Mouse (Mus musculus): ENCODE results near the gene Mapk8ip3.
A peak's percentile ranks its signal among the peaks of the same experiment; 100 is the strongest.
"Not testable (repeated sequence)": the region's sequence is repeated elsewhere in the genome, so short reads cannot be mapped to it uniquely, and the experiment has no call there.

Mapk8ip3 gene

DNA sequence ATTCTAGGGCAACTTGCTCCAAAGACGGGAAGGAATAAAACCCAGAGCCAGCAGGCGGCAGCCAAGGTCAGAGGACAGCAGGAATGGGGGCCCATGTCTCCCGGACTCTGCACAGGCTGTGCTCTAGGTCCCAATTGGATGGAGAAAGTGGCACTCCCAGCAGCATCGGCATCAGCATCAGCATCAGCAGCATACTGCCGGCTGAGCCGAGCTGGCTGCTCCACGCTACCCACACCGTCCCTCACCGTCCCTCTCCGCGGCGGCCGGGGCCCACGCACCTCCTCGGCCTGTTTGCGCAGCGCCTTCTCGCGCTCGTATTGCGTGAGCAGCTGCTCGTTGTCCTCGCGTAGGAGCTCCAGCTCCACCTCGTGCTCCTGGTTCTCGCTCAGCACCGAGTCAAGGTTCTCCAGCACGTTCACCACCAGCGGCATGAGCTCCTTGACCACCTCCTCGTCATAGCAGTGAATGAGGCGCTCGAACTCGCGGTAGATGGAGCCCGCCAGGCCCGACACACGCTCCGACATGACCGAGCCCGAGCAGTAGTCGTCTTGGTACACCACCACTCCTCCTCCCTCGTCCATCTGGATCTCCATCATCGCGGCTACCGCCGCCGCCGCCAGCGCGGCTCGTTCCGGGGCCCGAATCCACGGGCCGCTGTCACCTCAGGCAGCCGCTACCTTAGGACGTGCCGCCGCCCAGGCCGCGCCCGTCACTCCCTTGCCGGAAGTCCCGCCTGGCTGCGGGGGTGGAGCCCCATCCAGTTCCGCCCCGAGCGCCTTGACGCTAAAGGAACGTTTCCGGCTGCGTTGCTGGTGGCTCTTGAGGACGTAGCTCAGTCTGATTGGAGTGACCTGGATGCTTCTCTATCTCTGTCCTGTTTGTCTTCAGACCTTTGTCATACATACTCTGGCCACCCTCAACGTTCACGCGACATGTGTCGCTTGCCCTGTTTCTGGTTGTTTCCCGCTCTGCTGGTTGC, at the start of gene Mapk8ip3:
Mapk8ip3 (minus strand) TSS at position 719 of the 979 bp plus-strand sequence.
- peak; percentile 97 for DNase-seq (ENCODE audit: low read depth, low spot score)

DNA sequence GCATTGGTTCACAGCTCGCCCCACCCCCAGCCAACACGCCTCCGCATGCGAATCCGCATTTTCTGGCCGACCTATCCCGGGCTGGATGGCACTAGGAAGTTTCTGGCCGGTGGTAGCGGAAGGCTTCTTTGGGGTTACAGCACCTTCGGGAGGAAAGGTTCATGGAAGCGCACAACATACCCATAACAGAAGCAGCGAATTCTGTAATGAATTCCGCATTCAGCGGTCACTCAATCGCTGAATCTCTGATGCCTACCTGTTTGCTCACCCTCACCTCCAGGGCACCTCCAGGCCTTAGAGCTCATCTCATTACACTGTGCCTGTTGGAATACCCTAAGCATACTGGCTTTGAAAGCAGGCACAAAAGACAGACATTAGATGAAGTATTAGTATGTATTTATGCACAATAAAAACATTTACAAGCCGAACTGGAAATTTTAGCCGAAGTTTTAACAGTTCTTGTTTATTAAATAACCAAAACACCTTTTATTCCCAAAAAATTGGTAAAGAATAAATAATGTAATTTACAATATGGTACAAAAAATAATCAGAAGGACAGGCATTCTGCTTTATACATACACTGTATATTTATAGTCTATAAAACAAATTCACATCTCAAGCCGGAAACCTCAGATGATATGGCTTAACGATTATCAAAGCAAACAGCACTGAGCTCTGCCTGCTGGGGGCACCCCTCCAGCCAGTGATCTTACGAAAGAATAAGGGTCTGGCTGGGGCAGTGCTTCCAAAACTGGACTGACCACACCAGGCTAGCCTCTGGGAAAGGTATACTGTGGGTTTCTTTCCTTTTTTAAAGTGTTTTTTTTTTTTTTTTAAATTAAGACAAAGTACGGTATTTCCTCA, 24.3 kb upstream of the Mapk8ip3 start:
- DNase-seq (ENCODE audit: low read depth, low spot score) = no peak

DNA sequence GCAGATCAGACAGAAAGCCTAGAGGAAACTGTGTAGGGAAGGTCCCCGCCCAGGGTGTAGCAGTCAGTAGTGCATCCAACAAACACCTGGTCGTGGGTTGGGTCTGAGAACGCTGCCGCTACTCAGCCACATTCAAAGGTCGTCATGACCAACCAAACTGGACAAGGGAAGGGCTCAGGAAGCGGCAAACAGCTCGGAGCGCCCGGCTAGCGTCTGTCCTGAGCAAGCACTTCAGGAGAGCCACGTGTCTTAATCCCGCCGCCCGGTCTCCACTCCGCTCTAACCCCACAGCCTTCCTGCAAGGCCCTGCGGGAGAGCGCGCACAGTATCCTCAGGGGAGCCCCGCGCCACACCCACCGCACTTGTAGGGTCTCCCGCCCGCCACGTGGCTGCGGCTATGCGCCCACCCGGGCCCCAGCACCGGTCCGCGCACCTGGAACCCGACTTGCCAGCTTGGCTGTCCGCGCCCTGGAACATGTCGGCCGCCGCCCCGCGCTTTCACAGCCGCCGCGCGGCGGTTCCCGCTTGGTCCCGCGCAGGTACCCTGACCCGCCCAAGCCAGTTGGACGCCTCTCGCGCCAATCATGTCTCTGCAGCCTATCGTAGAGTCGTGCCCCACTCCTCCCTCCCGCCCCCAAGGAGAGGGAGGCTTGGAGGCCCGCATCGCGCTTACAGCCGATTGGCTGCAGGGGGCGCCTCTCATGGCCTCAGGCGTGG, 23.5 kb upstream of the Mapk8ip3 start, which contains the start of gene Jpt2:
Jpt2 (minus strand) TSS at position 555 of the 717 bp plus-strand sequence.
- peak; percentile 100 for DNase-seq (ENCODE audit: low read depth, low spot score)

DNA sequence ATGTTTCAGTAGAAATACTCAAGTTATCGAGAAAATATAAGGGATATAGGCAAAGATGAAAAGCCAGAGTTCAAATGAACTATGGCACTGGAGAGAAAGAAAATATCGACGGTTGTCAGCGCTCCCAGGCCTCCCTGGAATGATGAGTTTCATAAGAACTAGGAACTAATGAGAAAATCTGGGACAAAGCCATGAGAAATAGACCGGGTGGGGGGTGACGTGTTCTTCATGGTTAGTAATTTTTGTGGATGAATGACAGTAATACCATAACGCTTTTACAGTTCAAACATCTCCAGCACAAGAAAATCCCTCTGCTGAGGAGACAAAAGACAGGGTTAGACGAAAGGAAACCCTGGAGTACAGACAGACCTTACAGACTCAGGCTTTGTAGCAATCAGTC, 22.6 kb upstream of the Mapk8ip3 start:
- DNase-seq (ENCODE audit: low read depth, low spot score) = no peak

DNA sequence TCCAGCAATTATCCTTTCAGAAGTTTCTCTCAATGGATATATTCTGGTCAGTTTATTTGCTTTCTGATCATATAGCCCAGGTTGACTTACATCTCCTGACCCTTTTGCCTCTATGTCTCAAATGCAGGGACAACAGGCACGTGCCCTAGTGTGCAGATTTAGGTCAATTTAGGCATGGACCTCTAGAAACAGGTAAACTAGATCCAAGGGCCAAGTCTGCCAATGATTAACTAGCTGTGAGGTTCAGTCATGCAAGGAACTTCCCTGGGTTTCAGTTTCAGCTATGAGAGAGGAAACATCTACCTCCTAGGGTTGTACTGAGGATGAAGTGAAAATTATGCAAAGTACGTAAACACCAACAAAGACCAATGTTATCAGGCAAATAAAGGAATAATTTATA, 16.5 kb upstream of the Mapk8ip3 start:
- DNase-seq (ENCODE audit: low read depth, low spot score) = no peak

DNA sequence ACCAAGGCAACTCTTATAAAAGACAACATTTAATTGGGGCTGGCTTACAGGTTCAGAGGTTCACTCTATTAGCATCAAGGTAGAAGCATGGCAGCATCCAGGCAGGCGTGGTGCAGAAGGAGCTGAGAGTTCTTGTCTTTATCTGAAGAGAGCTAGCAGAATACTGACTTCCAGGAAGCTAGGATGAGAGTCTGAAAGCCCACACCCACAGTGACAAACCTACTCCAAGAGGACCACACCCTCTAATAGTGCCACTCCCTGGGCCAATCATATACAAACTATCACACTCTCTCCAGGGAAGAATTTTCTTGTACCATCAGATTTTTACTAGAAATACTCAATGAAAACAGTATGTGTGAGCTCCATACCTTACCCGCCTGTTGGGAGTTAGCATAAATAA, 13.9 kb upstream of the Mapk8ip3 start:
- DNase-seq (ENCODE audit: low read depth, low spot score) = peak; percentile 28

DNA sequence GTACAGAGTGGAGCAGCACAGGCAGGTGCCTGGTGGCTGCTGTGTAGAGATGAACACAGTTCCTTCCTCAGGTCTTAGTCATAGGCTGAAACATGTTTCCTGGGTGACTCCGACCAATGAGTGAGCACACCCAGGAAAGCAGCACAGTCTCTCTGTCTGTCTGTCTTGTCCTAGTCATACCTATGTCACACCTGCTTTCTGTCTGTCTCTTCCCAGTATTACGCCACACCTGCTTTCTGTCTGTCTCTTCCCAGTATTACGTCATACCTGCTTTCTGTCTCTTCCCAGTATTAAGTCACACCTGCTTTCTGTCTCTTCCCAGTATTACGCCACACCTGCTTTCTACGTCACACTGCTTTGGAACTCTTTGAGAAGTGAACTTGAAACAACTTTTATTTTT, 11.4 kb upstream of the Mapk8ip3 start:
- DNase-seq (ENCODE audit: low read depth, low spot score) = no peak

DNA sequence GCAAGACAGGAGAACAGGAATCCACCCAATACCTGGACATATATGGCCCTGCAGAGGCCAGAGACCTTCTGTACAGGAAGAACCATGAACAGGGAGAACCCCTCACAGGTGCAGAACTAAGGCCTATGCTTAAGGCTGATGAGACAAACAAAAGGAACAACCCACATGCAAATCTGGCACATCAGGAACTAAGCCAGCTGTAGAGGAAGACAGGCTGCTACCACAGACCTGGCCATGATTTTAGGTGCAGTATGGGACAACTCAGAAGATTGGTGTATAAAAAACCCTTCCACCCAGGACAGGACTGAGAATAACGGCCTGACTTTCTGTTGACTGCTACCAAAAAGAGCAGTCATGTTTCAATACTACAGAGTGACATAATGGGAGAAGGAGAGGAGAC, 6.8 kb upstream of the Mapk8ip3 start:
- not testable (repeated sequence) for DNase-seq (ENCODE audit: low read depth, low spot score)

DNA sequence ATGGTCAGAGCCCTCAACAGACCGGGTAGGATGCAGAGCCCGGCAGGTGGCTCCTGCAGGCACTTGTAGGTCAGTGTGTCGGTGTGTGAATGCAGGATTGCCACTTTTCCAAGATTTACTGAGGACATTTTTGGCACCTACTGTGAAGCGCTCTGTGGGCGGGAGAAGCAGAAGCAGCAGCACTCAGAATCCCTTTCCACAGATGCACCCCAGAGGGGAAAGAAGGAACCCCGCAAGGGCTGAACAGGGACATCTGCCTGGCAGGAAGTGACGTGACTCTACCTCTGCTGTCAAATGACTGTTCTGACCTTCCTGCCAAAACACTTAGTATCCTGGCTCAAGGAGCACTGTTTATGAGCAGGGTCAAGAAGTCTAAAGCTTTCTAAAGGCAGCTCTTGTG, 6.3 kb upstream of the Mapk8ip3 start:
- no peak for DNase-seq (ENCODE audit: low read depth, low spot score)

DNA sequence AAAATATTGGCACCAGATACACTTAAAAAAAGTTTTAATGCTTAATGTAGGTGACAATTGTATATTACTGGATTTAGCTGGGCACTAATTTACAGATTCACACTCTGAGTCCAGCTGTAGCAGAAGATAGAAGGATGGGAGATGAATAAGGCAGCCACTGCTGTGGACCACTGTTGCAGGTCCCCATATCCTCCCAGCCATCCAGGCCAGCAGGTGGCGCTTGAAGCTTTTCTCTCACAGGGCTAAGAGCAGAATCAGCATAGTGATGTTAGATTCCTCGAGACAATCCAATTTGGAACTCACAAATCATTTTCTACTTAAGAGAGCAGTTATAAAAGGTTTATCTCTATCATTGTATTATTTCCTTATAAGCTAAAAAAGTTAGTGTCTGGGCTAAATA, 5.7 kb upstream of the Mapk8ip3 start:
- DNase-seq (ENCODE audit: low read depth, low spot score) = peak; percentile 55

DNA sequence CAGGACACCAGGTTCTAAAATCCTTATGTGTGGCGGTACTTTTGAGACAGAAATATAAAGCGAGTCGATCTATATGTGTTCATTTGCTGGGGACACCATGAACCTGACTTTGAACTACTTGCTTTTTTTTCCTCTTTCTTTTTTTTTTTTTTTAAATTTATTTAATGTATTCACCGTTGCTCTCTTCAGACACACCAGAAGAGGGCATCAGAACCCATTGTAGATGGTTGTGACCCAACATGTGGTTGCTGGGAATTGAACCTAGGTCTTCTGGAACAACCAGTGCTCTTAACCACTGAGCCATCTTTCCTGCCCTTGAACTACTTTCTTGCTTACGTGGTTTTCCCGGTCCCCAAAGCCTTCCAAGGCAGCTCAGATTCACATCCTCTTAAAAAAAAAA, 489 bp upstream of the Mapk8ip3 start:
- DNase-seq (ENCODE audit: low read depth, low spot score) = no peak

DNA sequence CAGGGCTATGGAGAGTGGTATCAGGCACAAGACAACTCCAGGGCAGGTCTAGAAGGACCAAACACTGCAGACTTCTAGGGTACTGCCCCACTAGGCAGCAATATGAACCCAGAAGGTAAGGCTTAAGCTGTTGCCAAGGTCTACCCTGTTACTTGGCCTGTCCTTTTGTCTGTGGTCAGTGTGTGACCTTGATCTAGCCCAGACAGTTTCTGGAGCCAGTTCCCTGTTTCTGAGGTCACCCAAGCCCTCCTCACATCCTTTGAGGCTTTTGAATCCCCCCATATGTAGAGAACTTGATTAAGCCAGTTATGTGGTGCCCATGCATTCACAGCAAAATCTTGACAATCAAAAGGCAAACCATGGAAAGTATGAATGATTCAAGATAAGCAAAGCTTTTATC, 1.1 kb downstream of the Mapk8ip3 start:
- DNase-seq (ENCODE audit: low read depth, low spot score) = no peak

DNA sequence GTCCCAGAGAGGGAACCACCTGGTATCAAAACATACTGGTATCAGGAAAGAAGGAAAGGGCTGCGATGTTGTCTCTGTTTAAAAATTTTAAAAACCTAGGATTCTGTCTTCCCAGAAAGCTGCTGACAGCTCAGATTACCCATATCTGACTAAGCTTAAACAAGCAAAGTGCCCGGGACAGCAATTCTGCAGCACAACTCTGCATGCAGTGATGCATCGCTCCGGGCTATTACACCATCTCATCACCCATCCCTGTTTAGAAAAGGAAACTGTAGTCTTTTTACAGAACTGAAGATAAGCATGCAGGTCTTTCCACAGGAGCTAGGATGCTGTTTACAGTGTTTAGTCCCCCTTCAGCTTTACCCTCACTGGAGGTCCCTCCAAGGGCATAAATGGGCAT, 1.9 kb downstream of the Mapk8ip3 start:
- no peak for DNase-seq (ENCODE audit: low read depth, low spot score)

DNA sequence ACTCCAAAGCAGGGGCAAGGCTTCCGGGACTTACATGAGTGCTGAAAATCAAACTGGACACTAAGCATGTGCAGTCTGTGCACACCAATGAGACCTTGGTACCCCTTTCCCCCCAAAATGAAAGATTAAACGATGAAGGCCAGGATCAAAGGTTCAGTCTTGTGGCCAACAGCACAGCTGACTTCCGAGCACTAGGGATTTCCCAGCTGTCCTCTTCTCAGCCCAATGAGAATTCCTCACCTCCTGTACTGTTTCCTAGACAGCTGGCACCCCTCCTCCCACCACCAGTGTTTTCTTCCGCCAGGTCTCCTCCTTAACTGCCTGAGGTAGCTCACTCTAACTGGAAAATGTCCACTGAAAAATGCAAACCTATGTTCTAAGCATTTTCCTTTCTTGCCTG, 3.6 kb downstream of the Mapk8ip3 start:
- no peak for DNase-seq (ENCODE audit: low read depth, low spot score)

DNA sequence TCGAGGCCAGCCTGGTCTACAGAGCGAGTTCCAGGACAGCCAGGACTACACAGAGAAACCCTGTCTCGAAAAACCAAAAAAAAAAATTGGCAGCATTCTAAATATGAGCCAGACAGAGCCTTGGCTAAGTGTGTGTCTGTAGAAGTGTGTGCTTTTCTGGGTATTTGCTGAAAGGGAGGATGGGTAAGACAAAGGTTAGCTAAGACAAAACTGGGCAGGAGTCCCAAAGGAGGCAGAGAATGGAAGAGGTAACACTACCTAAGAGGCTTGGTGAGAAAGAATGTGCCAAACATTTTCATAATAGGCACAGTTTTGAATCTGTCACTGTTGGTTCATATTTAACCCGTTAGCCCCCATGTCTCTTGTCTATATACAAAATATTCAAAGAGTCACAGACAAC, 4.3 kb downstream of the Mapk8ip3 start:
- DNase-seq (ENCODE audit: low read depth, low spot score) = no peak

DNA sequence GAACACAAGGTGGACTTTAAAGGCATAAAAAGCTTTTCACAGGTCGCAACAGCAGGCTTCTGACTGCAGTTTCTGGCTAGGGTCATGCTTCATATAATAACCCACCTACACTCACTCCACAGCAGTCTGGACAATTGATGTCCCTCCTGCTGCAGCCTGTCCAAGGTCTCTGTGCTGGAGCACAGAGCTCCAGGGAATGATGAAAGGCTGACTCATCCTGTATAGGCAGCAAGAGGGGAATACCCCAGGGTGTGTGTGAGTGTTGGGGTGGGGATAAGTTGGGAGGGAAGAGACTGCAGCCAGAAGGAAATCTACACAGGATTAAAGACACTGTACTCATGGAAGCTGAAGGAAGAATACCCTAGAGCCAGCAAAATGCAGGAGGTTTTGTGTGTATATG, 7.3 kb downstream of the Mapk8ip3 start:
- no peak for DNase-seq (ENCODE audit: low read depth, low spot score)

DNA sequence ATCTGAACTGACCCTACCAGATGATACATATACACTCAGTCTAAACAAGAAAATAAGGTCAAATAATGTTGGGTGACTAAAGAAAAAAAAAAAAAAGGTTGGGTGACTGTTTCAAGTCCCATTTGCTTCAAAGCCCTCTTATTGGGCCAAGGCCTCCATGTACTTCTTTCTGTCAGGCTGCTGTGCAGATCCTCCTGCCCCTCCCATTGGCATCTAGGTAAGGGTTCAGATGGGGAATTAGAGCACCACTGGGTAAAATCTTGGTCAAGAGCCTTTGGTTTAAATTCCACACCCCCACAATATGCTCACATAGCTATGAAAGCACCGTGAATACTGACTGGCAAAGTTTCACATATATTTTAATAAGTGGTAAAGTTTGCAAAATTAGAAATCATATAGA, 13.5 kb downstream of the Mapk8ip3 start:
- DNase-seq (ENCODE audit: low read depth, low spot score) = no peak

DNA sequence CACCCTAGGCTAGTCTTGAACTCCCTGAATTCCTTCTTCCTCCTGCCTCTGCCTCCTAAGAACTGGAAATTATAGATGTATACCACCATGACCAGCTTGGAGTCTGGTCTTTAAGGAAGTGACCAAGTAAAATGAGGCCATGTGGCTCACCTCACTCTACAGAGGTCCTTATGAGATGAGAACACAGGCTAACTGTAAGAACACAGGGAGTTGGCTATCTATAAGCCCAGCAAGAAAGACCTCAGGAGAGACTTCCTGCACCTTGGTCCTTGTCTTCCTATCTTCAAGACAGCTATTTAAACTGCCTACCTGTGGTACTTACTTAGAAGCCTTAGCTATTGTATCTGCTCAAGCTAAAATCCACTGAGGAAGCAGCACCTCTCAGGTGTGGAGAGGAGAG, 22.8 kb downstream of the Mapk8ip3 start:
- no peak for DNase-seq (ENCODE audit: low read depth, low spot score)

DNA sequence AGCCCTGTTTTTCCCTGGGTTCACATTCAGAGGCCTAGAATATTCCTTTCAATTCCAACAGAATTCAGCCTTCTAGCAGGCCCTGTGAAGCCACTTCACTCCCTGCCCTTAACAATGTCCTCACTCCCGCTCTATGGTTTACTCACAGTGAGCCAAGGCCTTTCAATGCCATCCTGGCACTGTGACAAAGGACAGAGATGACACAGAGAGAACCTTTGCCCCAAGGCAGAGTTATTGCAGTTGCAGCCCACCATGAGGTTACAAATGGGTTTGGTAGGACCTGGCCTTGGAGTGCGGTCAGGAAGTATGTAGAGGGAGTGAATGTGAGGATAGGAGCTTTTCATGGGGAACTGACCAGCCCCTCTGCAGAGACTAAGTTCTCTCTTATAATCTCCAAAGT, 29.2 kb downstream of the Mapk8ip3 start:
- no peak for DNase-seq (ENCODE audit: low read depth, low spot score)

DNA sequence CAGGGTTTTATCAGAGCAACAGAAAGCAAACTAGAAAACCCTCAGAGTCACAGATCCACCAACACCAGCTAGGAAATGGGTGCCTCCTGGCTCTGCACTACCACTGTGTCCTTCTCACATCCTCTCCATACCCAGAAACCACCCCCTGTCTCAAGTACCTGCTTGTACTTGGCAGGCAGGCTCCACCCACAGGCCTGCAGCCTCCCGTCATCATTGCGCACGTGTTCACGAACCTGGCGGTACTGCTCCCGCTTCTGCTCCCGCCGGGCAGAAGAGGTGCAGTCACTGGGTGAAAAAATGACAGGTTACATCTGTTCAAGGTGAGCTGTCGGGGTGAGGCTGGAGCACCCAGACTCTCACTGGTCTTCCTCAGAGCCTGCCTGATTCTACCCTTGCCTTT, 33.0 kb downstream of the Mapk8ip3 start:
- DNase-seq (ENCODE audit: low read depth, low spot score) = peak; percentile 59

DNA sequence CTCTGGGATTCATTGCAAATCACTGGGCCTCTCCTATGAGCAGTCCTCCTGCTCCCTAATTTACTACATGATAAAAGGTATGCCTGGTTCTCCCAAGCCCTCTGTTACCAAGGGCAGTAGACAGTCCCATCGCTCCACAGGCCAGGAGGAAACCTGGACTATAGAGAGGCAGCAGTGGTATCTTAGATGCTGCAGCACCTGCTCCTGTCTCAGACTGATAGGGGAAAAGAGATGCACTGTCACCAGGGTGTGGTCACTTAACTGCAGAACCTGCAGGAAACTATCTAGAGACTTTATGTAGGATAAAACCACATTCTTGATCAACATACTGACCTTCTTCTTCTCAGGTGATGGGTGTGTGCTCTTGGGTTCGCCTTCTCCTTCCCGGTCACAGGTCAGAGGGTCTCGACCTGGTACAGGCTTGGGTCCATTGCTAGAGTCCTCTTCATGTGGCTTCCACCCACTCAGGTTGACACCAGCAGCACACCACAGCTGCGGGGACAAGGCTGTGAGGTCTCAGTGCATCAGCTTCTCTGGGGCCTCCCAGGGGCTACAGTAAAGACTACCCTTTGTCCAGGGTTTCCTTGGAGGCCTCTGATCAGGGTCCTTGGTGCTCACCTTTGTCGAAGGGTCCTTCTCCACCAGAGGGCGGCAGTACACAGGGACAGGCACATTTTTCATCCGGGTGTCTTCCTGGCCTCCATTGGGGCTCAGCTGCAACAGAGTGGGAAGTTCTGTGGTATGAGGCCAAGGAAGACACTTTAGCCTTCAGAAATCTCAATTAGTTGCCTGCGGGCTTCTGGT, 33.9 kb downstream of the Mapk8ip3 start:
- peak; percentile 72 for DNase-seq (ENCODE audit: low read depth, low spot score)

Measured in ZHBTc4 (cell line).